29 mouse cellular contexts compared by ENCODE assay signal in the genomic region with DNA sequence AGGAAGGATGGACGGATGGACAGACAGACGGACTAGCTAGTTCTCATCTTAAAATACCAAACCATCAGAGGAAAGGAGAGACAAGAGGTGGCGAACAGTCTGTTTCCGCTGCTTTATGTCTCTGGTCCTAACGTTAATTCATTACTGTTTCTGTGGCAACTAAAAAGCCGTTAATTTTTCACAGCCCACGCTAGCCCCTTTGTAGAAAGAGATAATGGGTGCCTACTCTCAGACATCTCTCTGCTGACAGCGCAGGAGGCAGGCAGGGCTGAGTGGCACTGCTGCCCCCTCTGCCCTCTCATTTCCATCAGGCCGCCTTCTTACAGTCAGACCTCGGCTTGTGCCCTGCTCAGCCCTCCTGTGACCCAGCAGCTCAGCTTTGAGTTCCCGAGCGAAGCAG. TPM values are rescaled to one million over a fixed set of nuclear protein-coding genes. Genes with fewer than 3 reads are reported as not detected.
DNase-seq lines count a peak whose midpoint lies in the region; ATAC-seq and TF ChIP-seq lines count a peak whose summit lies in the region.
"Had no signal": no experiment of that assay in that cellular context is flagged by ENCODE, and none has a peak within 500 bp of the region (broad histone marks: within the 10 kb centered on the region; RNA-seq: fewer than 3 reads in every experiment).

No protein-coding gene starts in this region.

- peaks cover 13% of the 10 kb centered on the region for H3K36me3 ChIP-seq in hindbrain, embryonic 13.5 days
- peaks cover 8% of the 10 kb centered on the region for H3K36me3 ChIP-seq in hindbrain, embryonic 10.5 days
- peaks cover 22% of the 10 kb centered on the region for H3K36me3 ChIP-seq in neural tube, embryonic 13.5 days
- H3K36me3 ChIP-seq in neural tube, embryonic 15.5 days, result peaks cover 12% of the 10 kb centered on the region; the same call in 1 of the 2 replicates
- peaks cover 33% of the 10 kb centered on the region for H3K36me3 ChIP-seq in macrophage (ENCODE audit: inconsistent target)
- no peaks in the 10 kb centered on the region; the same call in 1 of the 2 replicates for H3K36me3 ChIP-seq in midbrain, embryonic 15.5 days (replicated peaks)

- no peak overlapping the region for H3K4me2 ChIP-seq in hindbrain, embryonic 13.5 days
- H3K4me2 ChIP-seq in neural tube, embryonic 13.5 days, result no peak overlapping the region
- no peak overlapping the region for H3K4me2 ChIP-seq in neural tube, embryonic 15.5 days
- no peak overlapping the region for H3K4me2 ChIP-seq in midbrain, embryonic 15.5 days
- H3K4me2 ChIP-seq: embryonic facial prominence, embryonic 13.5 days; heart, embryonic 11.5 days; hindbrain, embryonic 14.5 days; limb, embryonic 15.5 days; lung, embryonic 14.5 days had no signal

- no peak for TF ChIP-seq POLR2A in cortical plate, adult 2 months (IDR thresholded peaks at IDR 0.05; ENCODE audit: extremely low read depth, insufficient read depth, low read length)

- ATAC-seq in hindbrain, embryonic 13.5 days (ENCODE audit: low FRiP score), result no peak
- no peak for ATAC-seq in neural tube, embryonic 13.5 days (ENCODE audit: low read depth)
- ATAC-seq in neural tube, embryonic 15.5 days (ENCODE audit: low FRiP score), result no peak
- ATAC-seq in midbrain, embryonic 15.5 days (replicated peaks), result no peak
- ATAC-seq: inflammation-experienced regulatory T-cells, adult 6 months; midbrain, embryonic 16.5 days; Patski had no signal

- H3K4me3 ChIP-seq in hindbrain, embryonic 13.5 days, result no peak overlapping the region
- H3K4me3 ChIP-seq in hindbrain, embryonic 10.5 days, result no peak overlapping the region
- H3K4me3 ChIP-seq in neural tube, embryonic 13.5 days, result no peak overlapping the region
- no peak overlapping the region for H3K4me3 ChIP-seq in neural tube, embryonic 15.5 days (replicated peaks)
- H3K4me3 ChIP-seq in cortical plate, adult 2 months (ENCODE audit: insufficient read depth, low read length), result no peak overlapping the region
- H3K4me3 ChIP-seq in macrophage (ENCODE audit: inconsistent target), result no peak overlapping the region
- H3K4me3 ChIP-seq in midbrain, embryonic 15.5 days, result no peak overlapping the region
- H3K4me3 ChIP-seq: embryonic facial prominence, embryonic 13.5 days; erythroblast, embryonic 14.5 days; limb, embryonic 15.5 days; myocyte had no signal

- peaks cover 22% of the 10 kb centered on the region; the same call in 1 of the 2 replicates for H3K27me3 ChIP-seq in hindbrain, embryonic 13.5 days
- peaks cover 8% of the 10 kb centered on the region; the same call in 1 of the 2 replicates for H3K27me3 ChIP-seq in hindbrain, embryonic 10.5 days (ENCODE audit: insufficient read depth, poor library complexity, severe bottlenecking)
- H3K27me3 ChIP-seq in neural tube, embryonic 13.5 days, result peaks cover 24% of the 10 kb centered on the region
- no peaks in the 10 kb centered on the region; the same call in 1 of the 2 replicates for H3K27me3 ChIP-seq in neural tube, embryonic 15.5 days (replicated peaks)
- H3K27me3 ChIP-seq in midbrain, embryonic 15.5 days (replicated peaks), result no peaks in the 10 kb centered on the region
- H3K27me3 ChIP-seq: CH12.LX; embryonic facial prominence, embryonic 13.5 days; limb, embryonic 15.5 days; Patski had no signal

- no peaks in the 10 kb centered on the region for H3K9me3 ChIP-seq in hindbrain, embryonic 13.5 days
- H3K9me3 ChIP-seq in hindbrain, embryonic 10.5 days, result no peaks in the 10 kb centered on the region
- H3K9me3 ChIP-seq in neural tube, embryonic 13.5 days, result no peaks in the 10 kb centered on the region
- H3K9me3 ChIP-seq in neural tube, embryonic 15.5 days (replicated peaks), result no peaks in the 10 kb centered on the region
- no peaks in the 10 kb centered on the region for H3K9me3 ChIP-seq in midbrain, embryonic 15.5 days
- H3K9me3 ChIP-seq: embryonic facial prominence, embryonic 13.5 days; G1E; limb, embryonic 15.5 days had no signal

- H3K79me2 ChIP-seq in macrophage (ENCODE audit: inconsistent target), result peaks cover 80% of the 10 kb centered on the region

- H3K4me1 ChIP-seq in hindbrain, embryonic 13.5 days (replicated peaks), result peaks cover 8% of the 10 kb centered on the region
- H3K4me1 ChIP-seq in hindbrain, embryonic 10.5 days (replicated peaks), result peaks cover 7% of the 10 kb centered on the region; the same call in 1 of the 2 replicates
- peaks cover 10% of the 10 kb centered on the region for H3K4me1 ChIP-seq in neural tube, embryonic 13.5 days (replicated peaks)
- peaks cover 6% of the 10 kb centered on the region for H3K4me1 ChIP-seq in neural tube, embryonic 15.5 days
- peaks cover 7% of the 10 kb centered on the region; the same call in 1 of the 2 replicates for H3K4me1 ChIP-seq in cortical plate, adult 2 months (ENCODE audit: control insufficient read depth, insufficient read depth, low read length)
- peaks cover 5% of the 10 kb centered on the region; the same call in 1 of the 2 replicates for H3K4me1 ChIP-seq in midbrain, embryonic 15.5 days
- H3K4me1 ChIP-seq: embryonic facial prominence, embryonic 13.5 days had no signal

- DNase-seq in hindbrain, embryonic 10.5 days (ENCODE audit: low spot score), result no peak
- DNase-seq in adrenal gland, adult 2 months, result no peak
- DNase-seq: B cell, adult 2 months; cerebellum, postnatal 25 days; embryo, embryonic 11 days; gastrocnemius, postnatal 14 days; heart, postnatal 10 days; kidney, adult 18-20 months; kidney, postnatal 4 days; lung, embryonic 14.5 days had no signal

- H3K27ac ChIP-seq in hindbrain, embryonic 13.5 days, result peak overlapping the region; percentile 40; the same call in 1 of the 2 replicates
- no peak overlapping the region for H3K27ac ChIP-seq in hindbrain, embryonic 10.5 days
- 0 out of 2 replicates have a peak overlapping the region, but pooled peaks have one; percentile 28 for H3K27ac ChIP-seq in neural tube, embryonic 13.5 days (replicated peaks)
- H3K27ac ChIP-seq in neural tube, embryonic 15.5 days (replicated peaks), result no peak overlapping the region
- 0 out of 2 replicates have a peak overlapping the region, but pooled peaks have one; percentile 0 for H3K27ac ChIP-seq in cortical plate, adult 2 months (ENCODE audit: insufficient read depth, low read length)
- H3K27ac ChIP-seq in macrophage, result peak overlapping the region; percentile 99; the same call in 1 of the 2 replicates
- H3K27ac ChIP-seq in midbrain, embryonic 15.5 days, result no peak overlapping the region
- H3K27ac ChIP-seq: embryonic facial prominence, embryonic 13.5 days; hindbrain, embryonic 14.5 days; limb, embryonic 15.5 days; liver, embryonic 14.5 days; stomach, postnatal 0 days had no signal

- WGBS in hindbrain, embryonic 13.5 days, result 51% methylated on average over 12 of the region's 12 CpGs
- WGBS in hindbrain, embryonic 10.5 days, result 76% methylated on average over 12 of the region's 12 CpGs
- 51% methylated on average over 12 of the region's 12 CpGs for WGBS in neural tube, embryonic 13.5 days
- 41% methylated on average over 12 of the region's 12 CpGs for WGBS in neural tube, embryonic 15.5 days
- 97% methylated on average over 12 of the region's 12 CpGs for WGBS in macrophage (ENCODE audit: missing documents)
- 69% methylated on average over 12 of the region's 12 CpGs for WGBS in midbrain, embryonic 15.5 days

- H3K9ac ChIP-seq in hindbrain, embryonic 13.5 days, result peak overlapping the region; percentile 53
- 0 out of 2 replicates have a peak overlapping the region, but pooled peaks have one; percentile 13 for H3K9ac ChIP-seq in neural tube, embryonic 13.5 days
- H3K9ac ChIP-seq in neural tube, embryonic 15.5 days (replicated peaks), result no peak overlapping the region
- H3K9ac ChIP-seq in midbrain, embryonic 15.5 days, result no peak overlapping the region
- H3K9ac ChIP-seq: embryonic facial prominence, embryonic 13.5 days; hindbrain, embryonic 14.5 days; limb, embryonic 15.5 days; liver, embryonic 14.5 days; lung, embryonic 14.5 days had no signal

- no peak for TF ChIP-seq CTCF in cortical plate, adult 2 months (IDR thresholded peaks at IDR 0.05; ENCODE audit: extremely low read depth, insufficient read depth, low read length)

RNA-seq across cellular contexts. Expression of gene Plekhm3, which starts 32.3 kb away (rescaled TPM):
- 10.9 and 11.1 TPM in 2 replicates for polyA plus RNA-seq in hindbrain, embryonic 13.5 days (2015; fragmentation: Nextera tagmentation; extraction: Ambion mirVana)
- 9.2 and 9.8 TPM in 2 replicates for polyA plus RNA-seq in hindbrain, embryonic 10.5 days (2016; fragmentation: Nextera tagmentation; extraction: Ambion mirVana)
- polyA plus RNA-seq in neural tube, embryonic 13.5 days (2015; fragmentation: Nextera tagmentation; extraction: Ambion mirVana), result 9.8 and 13.7 TPM in 2 replicates
- 10.8 and 12.0 TPM in 2 replicates for polyA plus RNA-seq in neural tube, embryonic 15.5 days (2015; fragmentation: Nextera tagmentation; extraction: Ambion mirVana)
- polyA plus RNA-seq in cortical plate, adult 2 months (2012; rRNA removed), result 15.2 and 15.4 TPM in 2 replicates
- total RNA-seq in macrophage (2018; cell fraction: chromatin; rRNA removed), result 100 to 1,000 TPM; 107 to 507 (median 271) TPM
- total RNA-seq in macrophage (2018; cell fraction: cytosol; rRNA removed), result 10 to 100 TPM; 23.1 to 37.4 (median 29.5) TPM
- 100 to 1,000 TPM in 24 of 26 experiments, 10 to 100 TPM in 2; 93.5 to 253 (median 150) TPM for total RNA-seq in macrophage (2018; cell fraction: nucleus; rRNA removed)
- polyA plus RNA-seq in macrophage (2018), result 16.0 to 20.6 TPM (median 16.8 TPM) in 3 replicates
- 10 to 100 TPM; 12.7 to 21.4 TPM for total RNA-seq in adrenal gland, adult 2 months (2021)
- polyA plus RNA-seq in adrenal gland, adult 2 months (2012; rRNA removed), result 3.8 and 3.9 TPM in 2 replicates
- polyA plus RNA-seq in midbrain, embryonic 15.5 days (2015; fragmentation: Nextera tagmentation; extraction: Ambion mirVana), result 12.4 and 12.5 TPM in 2 replicates

Comparison
In these comparisons a context has a peak if more than half of its experiments do, and no peak if none do; other contexts are left out.
1. H3K27ac ChIP-seq: peak in hindbrain, embryonic 13.5 days (single experiment), neural tube, embryonic 13.5 days (single experiment), cortical plate, adult 2 months (single experiment) and macrophage (single experiment); none in hindbrain, embryonic 10.5 days (single experiment), neural tube, embryonic 15.5 days (single experiment) and midbrain, embryonic 15.5 days (single experiment).
2. H3K9ac ChIP-seq: peak in hindbrain, embryonic 13.5 days (single experiment) and neural tube, embryonic 13.5 days (single experiment); none in neural tube, embryonic 15.5 days (single experiment) and midbrain, embryonic 15.5 days (single experiment).